Mouse (Mus musculus): ENCODE measurements around the gene Nmral1. TPM values are rescaled to one million over a fixed set of nuclear protein-coding genes. Genes with fewer than 3 reads are reported as not detected.

The Nmral1 gene
- total RNA-seq (2014; rRNA removed) (30.7 and 31.8 TPM in 2 replicates), polyA plus RNA-seq (2015; fragmentation: Nextera tagmentation; extraction: Ambion mirVana) (33.1 and 35.4 TPM in 2 replicates)

GRCm38 (mm10) chr16:4718753-4719518 is at the start of gene Nmral1:
Nmral1 (minus strand) TSS chr16:4719356.
- peak; percentile 94 for ATAC-seq
- Histone ChIP-seq H3K4me3 (ENCODE audit: low read length) (peak within 1 kb of the TSS; percentile 65), H3K27ac (peak within 1 kb of the TSS; percentile 80), H3K4me1 (ENCODE audit: insufficient read depth, low read length) (no peaks in the 10 kb centered on the region), H3K9ac (replicated peaks; ENCODE audit: low read length) (peak within 1 kb of the TSS; percentile 70), H3K4me2 (ENCODE audit: low read depth, low read length) (peak within 1 kb of the TSS; percentile 76), H3K27me3 (ENCODE audit: insufficient read depth, low read length) (no peaks in the 10 kb centered on the region), H3K9me3 (ENCODE audit: low read length) (no peaks in the 10 kb centered on the region), H3K36me3 (ENCODE audit: insufficient read depth, low read length) (no peaks in the 10 kb centered on the region; the same call in 1 of the 2 replicates)
- WGBS = 12% methylated on average over 33 of the region's 33 CpGs
- DNase-seq (ENCODE audit: low spot score) = peak; percentile 82
- no peak for TF ChIP-seq CTCF (IDR thresholded peaks at IDR 0.05; ENCODE audit: low read depth)

- WGBS = 95% methylated on average over 5 of the region's 5 CpGs
- DNase-seq (ENCODE audit: low spot score) = no peak
- H3K27ac ChIP-seq = no peak overlapping the region
- no peak overlapping the region for H3K4me3 ChIP-seq (ENCODE audit: low read length)
- H3K9me3 ChIP-seq (ENCODE audit: low read length) = no peaks in the 10 kb centered on the region
- ATAC-seq = peak; percentile 49; the same call in 1 of the 2 replicates
- H3K27me3 ChIP-seq (ENCODE audit: insufficient read depth, low read length) = no peaks in the 10 kb centered on the region
- no peak overlapping the region for H3K4me2 ChIP-seq (ENCODE audit: low read depth, low read length)
- no peak for TF ChIP-seq CTCF (IDR thresholded peaks at IDR 0.05; ENCODE audit: low read depth)
- peaks cover 58% of the 10 kb centered on the region for H3K36me3 ChIP-seq (ENCODE audit: insufficient read depth, low read length)
- 0 out of 2 replicates have a peak, but pooled peaks cover 3% of the 10 kb centered on the region for H3K4me1 ChIP-seq (ENCODE audit: insufficient read depth, low read length)
- no peak overlapping the region for H3K9ac ChIP-seq (replicated peaks; ENCODE audit: low read length)
Measured at GRCm38 (mm10) chr16:4768719-4769118, 49.6 kb upstream of the Nmral1 start.

- Histone ChIP-seq H3K4me2 (ENCODE audit: low read depth, low read length) (no peak overlapping the region), H3K4me1 (ENCODE audit: insufficient read depth, low read length) (no peaks in the 10 kb centered on the region), H3K9ac (replicated peaks; ENCODE audit: low read length) (no peak overlapping the region), H3K9me3 (ENCODE audit: low read length) (no peaks in the 10 kb centered on the region), H3K4me3 (ENCODE audit: low read length) (no peak overlapping the region), H3K27ac (no peak overlapping the region), H3K27me3 (ENCODE audit: insufficient read depth, low read length) (no peaks in the 10 kb centered on the region), H3K36me3 (ENCODE audit: insufficient read depth, low read length) (peaks cover 58% of the 10 kb centered on the region)
- DNase-seq (ENCODE audit: low spot score) = peak; percentile 18
- TF ChIP-seq CTCF (IDR thresholded peaks at IDR 0.05; ENCODE audit: low read depth) = no peak
- WGBS = 76% methylated on average over 6 of the region's 6 CpGs
- no peak for ATAC-seq
Measured at GRCm38 (mm10) chr16:4767012-4767790, 48.0 kb upstream of the Nmral1 start.

GRCm38 (mm10) chr16:4765852-4766251 is 46.7 kb upstream of the Nmral1 start:
- DNase-seq (ENCODE audit: low spot score) = no peak
- no peak for TF ChIP-seq CTCF (IDR thresholded peaks at IDR 0.05; ENCODE audit: low read depth)
- Histone ChIP-seq H3K36me3 (ENCODE audit: insufficient read depth, low read length) (peaks cover 58% of the 10 kb centered on the region), H3K4me3 (ENCODE audit: low read length) (no peak overlapping the region), H3K9me3 (ENCODE audit: low read length) (no peaks in the 10 kb centered on the region), H3K27ac (no peak overlapping the region), H3K4me1 (ENCODE audit: insufficient read depth, low read length) (no peaks in the 10 kb centered on the region), H3K9ac (replicated peaks; ENCODE audit: low read length) (no peak overlapping the region), H3K4me2 (ENCODE audit: low read depth, low read length) (no peak overlapping the region), H3K27me3 (ENCODE audit: insufficient read depth, low read length) (no peaks in the 10 kb centered on the region)
- WGBS = 90% methylated on average over 2 of the region's 2 CpGs
- no peak for ATAC-seq

GRCm38 (mm10) chr16:4763276-4763675 is 44.1 kb upstream of the Nmral1 start:
- H3K27me3 ChIP-seq (ENCODE audit: insufficient read depth, low read length) = no peaks in the 10 kb centered on the region
- H3K36me3 ChIP-seq (ENCODE audit: insufficient read depth, low read length) = peaks cover 34% of the 10 kb centered on the region
- H3K9me3 ChIP-seq (ENCODE audit: low read length) = no peaks in the 10 kb centered on the region
- peak; percentile 78 for TF ChIP-seq CTCF (IDR thresholded peaks at IDR 0.05; ENCODE audit: low read depth)
- DNase-seq (ENCODE audit: low spot score) (peak; percentile 77), ATAC-seq (peak; percentile 65)
- no peaks in the 10 kb centered on the region for H3K4me1 ChIP-seq (ENCODE audit: insufficient read depth, low read length)
- H3K4me3 ChIP-seq (ENCODE audit: low read length) = no peak overlapping the region
- no peak overlapping the region for H3K27ac ChIP-seq
- 27% methylated on average over 2 of the region's 2 CpGs for WGBS
- no peak overlapping the region for H3K9ac ChIP-seq (replicated peaks; ENCODE audit: low read length)
- no peak overlapping the region for H3K4me2 ChIP-seq (ENCODE audit: low read depth, low read length)

GRCm38 (mm10) chr16:4762437-4762836 is 43.3 kb upstream of the Nmral1 start:
- no peak overlapping the region for H3K4me3 ChIP-seq (ENCODE audit: low read length)
- DNase-seq (ENCODE audit: low spot score) = no peak
- TF ChIP-seq CTCF (IDR thresholded peaks at IDR 0.05; ENCODE audit: low read depth) = no peak
- H3K4me2 ChIP-seq (ENCODE audit: low read depth, low read length) = no peak overlapping the region
- no peak overlapping the region for H3K27ac ChIP-seq
- ATAC-seq = no peak
- no peak overlapping the region for H3K9ac ChIP-seq (replicated peaks; ENCODE audit: low read length)
- H3K36me3 ChIP-seq (ENCODE audit: insufficient read depth, low read length) = peaks cover 25% of the 10 kb centered on the region; the same call in 1 of the 2 replicates
- H3K27me3 ChIP-seq (ENCODE audit: insufficient read depth, low read length) = no peaks in the 10 kb centered on the region
- 94% methylated on average over 4 of the region's 4 CpGs for WGBS
- H3K9me3 ChIP-seq (ENCODE audit: low read length) = no peaks in the 10 kb centered on the region
- no peaks in the 10 kb centered on the region for H3K4me1 ChIP-seq (ENCODE audit: insufficient read depth, low read length)

All from hindbrain, postnatal 0 days (tissue).